Mouse (Mus musculus): ENCODE data around the gene Gm20388.

DNA sequence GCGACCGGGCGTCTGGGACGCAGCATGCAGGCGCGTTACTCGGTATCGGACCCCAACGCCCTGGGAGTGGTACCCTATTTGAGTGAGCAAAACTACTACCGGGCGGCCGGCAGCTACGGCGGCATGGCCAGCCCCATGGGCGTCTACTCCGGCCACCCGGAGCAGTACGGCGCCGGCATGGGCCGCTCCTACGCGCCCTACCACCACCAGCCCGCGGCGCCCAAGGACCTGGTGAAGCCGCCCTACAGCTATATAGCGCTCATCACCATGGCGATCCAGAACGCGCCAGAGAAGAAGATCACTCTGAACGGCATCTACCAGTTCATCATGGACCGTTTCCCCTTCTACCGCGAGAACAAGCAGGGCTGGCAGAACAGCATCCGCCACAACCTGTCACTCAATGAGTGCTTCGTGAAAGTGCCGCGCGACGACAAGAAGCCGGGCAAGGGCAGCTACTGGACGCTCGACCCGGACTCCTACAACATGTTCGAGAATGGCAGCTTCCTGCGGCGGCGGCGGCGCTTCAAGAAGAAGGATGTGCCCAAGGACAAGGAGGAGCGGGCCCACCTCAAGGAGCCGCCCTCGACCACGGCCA is 1206.0 kb downstream of the Gm20388 start:
- no peak for TF ChIP-seq CTCF (IDR thresholded peaks at IDR 0.05; ENCODE audit: borderline replicate concordance, extremely low read depth, insufficient read depth, insufficient read length)
- no peak for TF ChIP-seq POLR2A (IDR thresholded peaks at IDR 0.05; ENCODE audit: borderline replicate concordance, extremely low read depth, insufficient read depth, insufficient read length, poor library complexity, severe bottlenecking)

Measured in brain, embryonic 14.5 days (tissue).